Mouse (Mus musculus) brown adipose tissue, adult 24 weeks (tissue): ENCODE measurements at regions not wholly inside any gene's neighbourhood (a gene's known extent, or its start where the extent isn't known, plus 50 kb on each side); places are given as distances from the start of the nearest gene placed in this dataset.

ENCODE experiments used
- H3K27ac ChIP-seq: fragments of 200-500 bp; replicated peaks from 2 replicates; pipeline ENCODE4 v1.5.1; 2012; ENCODE audit warnings: low read depth, mild to moderate bottlenecking, low read length
- H3K4me1 ChIP-seq: fragments of 200-500 bp; 2 replicates; pipeline ENCODE4 v1.6.1; 2012; ENCODE audit warnings: low read length, mixed read lengths; ENCODE audit not compliant: control insufficient read depth, insufficient read depth, insufficient read length
- H3K4me3 ChIP-seq: fragments of 200-500 bp; 2 replicates; pipeline ENCODE4 v1.5.1; 2012; ENCODE audit warnings: low read depth, mild to moderate bottlenecking, low read length, moderate library complexity; ENCODE audit not compliant: insufficient read depth

GRCm38 (mm10) chr3:101524905-101525304, 79.6 kb downstream of the Atp1a1 start:
- no peak overlapping the region for H3K27ac ChIP-seq
- no peak overlapping the region for H3K4me3 ChIP-seq
- peaks cover 14% of the 10 kb centered on the region for H3K4me1 ChIP-seq

DNA sequence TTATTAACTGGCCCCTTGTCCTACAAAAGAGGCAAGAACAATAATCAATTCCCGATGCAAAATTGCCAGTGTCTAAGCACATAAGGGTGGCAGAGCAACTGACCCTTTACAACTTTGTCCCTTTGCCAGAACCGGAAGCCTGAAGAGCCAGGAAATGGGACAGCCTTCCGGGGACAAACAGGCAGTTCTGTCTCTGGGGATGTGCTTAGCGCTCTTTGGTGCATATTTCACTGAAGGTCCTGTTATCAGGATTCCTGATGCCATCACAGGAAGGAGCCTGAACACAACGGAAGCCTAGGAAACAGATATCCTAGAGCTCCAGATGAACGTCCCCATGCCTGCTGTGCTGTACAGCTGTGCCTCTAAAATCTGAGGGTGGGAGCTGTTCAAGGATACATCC, 80.0 kb downstream of the Atp1a1 start:
- Histone ChIP-seq H3K4me3 (no peak overlapping the region), H3K27ac (no peak overlapping the region), H3K4me1 (peaks cover 16% of the 10 kb centered on the region)

GRCm38 (mm10) chr3:101523239-101523638, 81.2 kb downstream of the Atp1a1 start:
- Histone ChIP-seq H3K27ac (no peak overlapping the region), H3K4me3 (no peak overlapping the region), H3K4me1 (peaks cover 16% of the 10 kb centered on the region)

DNA sequence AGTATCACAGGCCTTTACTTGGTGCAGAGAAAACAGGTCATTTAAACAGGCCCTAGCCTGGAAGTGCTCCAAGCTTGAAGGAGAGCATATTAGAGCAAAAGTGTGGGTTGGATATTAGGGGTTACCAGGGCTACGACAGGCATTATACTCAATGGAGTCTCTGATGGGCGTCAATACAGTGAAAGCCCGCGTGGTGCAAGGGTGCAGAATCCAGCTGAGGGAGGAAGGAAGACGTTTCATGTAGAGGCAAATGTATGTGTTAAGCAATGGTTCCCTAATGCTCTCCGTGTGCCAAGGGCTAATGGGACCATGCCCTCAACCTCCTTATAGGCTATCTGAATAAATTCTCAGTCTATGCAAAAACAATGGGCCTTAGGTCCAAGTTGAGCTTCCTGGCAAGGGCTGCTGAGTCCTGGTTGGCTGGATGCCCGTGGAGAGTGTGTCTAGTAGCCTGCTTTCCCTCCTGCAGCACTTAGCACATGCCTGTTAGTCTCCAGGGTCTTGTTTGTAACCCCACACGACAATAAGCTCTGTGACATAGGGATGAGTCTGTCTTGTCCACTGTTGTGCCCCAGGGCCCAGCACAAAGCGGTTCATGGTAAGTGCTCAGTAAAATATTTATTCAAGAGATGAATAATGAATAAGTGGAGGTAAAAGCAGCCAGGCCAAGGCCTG, 82.1 kb downstream of the Atp1a1 start:
- H3K4me3 ChIP-seq: no peak overlapping the region
- no peak overlapping the region for H3K27ac ChIP-seq
- peaks cover 16% of the 10 kb centered on the region for H3K4me1 ChIP-seq

DNA sequence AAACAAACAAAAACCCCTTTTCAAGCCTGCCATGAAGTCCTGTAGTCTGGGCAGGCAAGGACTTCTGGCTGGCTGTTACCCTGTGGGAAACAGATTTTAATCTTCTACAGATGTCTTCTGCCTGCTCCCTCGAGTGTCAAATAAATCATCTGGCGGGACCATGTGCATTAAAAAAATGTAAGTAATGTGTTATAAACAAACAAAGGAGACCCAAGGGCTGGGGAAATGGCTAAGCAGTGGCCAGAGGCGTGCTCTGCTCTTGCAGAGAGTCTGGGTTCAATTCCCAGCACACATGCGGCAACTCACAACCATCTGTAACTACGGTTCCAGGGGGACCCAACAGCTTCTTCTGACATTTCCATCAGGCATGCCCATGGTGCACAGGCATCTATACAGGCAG, 83.3 kb downstream of the Atp1a1 start:
- peaks cover 16% of the 10 kb centered on the region for H3K4me1 ChIP-seq
- no peak overlapping the region for H3K27ac ChIP-seq
- H3K4me3 ChIP-seq: no peak overlapping the region

DNA sequence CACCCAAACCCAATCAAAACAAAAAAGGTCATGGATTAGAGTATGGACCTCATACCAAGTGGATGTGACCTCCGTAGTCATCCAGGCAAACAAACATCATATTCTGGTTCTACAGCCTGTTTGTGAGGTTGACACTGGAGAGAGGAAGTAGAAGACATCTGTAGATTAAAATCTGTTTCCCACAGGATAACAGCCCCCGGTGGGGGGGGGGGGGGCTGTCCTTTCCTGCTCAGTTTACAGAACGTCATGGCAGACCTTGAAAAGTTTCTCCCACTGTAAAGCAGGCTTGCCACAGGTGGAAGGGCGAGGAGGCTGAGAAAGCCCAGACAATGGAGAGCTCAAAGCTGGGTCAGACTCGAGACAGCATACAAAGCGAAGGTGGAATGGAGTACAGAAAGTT, 84.4 kb downstream of the Atp1a1 start:
- Histone ChIP-seq H3K4me3 (no peak overlapping the region), H3K4me1 (peaks cover 16% of the 10 kb centered on the region), H3K27ac (0 out of 2 replicates have a peak overlapping the region, but pooled peaks have one; percentile 4)

- peaks cover 10% of the 10 kb centered on the region; the same call in 1 of the 2 replicates for H3K4me1 ChIP-seq
- no peak overlapping the region for H3K4me3 ChIP-seq
- H3K27ac ChIP-seq: no peak overlapping the region
Measured at GRCm38 (mm10) chr3:101519551-101519950, 84.9 kb downstream of the Atp1a1 start.

GRCm38 (mm10) chr3:101518810-101519209, 85.7 kb downstream of the Atp1a1 start:
- Histone ChIP-seq H3K4me3 (no peak overlapping the region), H3K27ac (no peak overlapping the region), H3K4me1 (peaks cover 10% of the 10 kb centered on the region; the same call in 1 of the 2 replicates)

DNA sequence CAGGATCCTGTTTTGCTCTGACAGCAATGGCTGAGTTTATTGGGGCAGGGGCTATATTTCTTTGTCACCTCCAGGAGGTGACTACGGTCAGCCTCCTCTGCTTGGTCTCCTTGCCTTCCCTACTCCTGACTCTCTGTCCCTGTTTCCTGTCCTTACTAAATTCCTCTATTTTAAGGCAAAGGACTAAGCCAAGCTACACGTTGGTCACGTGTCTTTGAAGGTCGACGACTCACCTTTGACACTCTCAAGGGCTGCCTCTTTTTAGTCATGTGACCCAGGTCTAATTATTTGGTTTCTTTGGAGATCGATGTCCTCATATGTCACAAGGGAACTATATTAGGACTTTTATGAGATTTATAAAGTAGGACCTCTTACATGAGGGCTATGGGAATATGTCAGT, 86.9 kb downstream of the Atp1a1 start:
- Histone ChIP-seq H3K4me1 (peaks cover 11% of the 10 kb centered on the region; the same call in 1 of the 2 replicates), H3K4me3 (no peak overlapping the region), H3K27ac (no peak overlapping the region)

DNA sequence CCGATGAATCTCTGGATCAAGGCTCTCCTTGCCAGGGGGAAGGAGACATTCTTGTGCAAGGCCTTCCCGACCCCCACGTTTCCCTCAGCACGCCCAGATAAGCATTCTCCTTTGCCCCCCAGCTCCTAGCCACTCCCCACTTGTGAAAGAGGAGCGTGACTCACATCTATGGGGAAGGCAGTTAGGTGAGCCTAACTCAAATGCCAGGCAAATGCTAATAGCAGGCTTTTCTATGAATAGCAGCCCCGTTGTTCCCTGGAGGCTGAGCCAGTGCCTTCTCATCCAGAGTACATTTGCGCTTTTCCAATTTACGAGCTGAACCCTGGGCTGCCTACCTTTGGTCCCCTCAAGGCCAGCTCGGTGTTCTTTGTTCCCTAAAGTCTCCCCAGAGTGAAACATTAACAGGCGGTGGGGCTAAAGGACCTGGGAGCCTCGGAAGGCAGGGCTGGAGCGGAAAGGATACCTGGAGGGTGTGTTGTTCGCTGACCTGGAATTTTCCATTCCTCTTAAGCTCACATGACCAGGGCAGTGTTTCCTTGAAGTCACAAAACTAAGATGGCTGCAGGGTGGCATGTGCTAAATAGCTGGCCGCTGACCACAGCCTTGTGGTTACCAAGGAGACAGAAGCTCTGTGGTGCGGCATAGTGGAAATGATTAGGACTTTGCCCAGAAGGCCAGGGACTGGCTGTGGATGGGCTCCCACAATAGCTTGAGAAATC, 87.5 kb downstream of the Atp1a1 start:
- H3K4me3 ChIP-seq: no peak overlapping the region
- H3K4me1 ChIP-seq: peaks cover 8% of the 10 kb centered on the region; the same call in 1 of the 2 replicates
- no peak overlapping the region for H3K27ac ChIP-seq

- Histone ChIP-seq H3K4me1 (peaks cover 4% of the 10 kb centered on the region; the same call in 1 of the 2 replicates), H3K27ac (no peak overlapping the region), H3K4me3 (no peak overlapping the region)
Measured at GRCm38 (mm10) chr3:101515566-101515965, 88.9 kb downstream of the Atp1a1 start.

- no peak overlapping the region for H3K4me3 ChIP-seq
- peaks cover 2% of the 10 kb centered on the region; the same call in 1 of the 2 replicates for H3K4me1 ChIP-seq
- no peak overlapping the region for H3K27ac ChIP-seq
Measured at GRCm38 (mm10) chr3:101513611-101514311, 90.7 kb downstream of the Atp1a1 start.
